Mouse (Mus musculus) CH12F3 (cell line): ENCODE measurements around the gene Zbtb16.

Experiments
- in situ Hi-C: fragments of 300-500 bp; cut with MboI; formaldehyde crosslinking; loops from 2 replicates; pipeline ENCODE4 v1.14.3; 2020; ENCODE audit warnings: low sequenced_read_pairs

The Zbtb16 gene

GRCm38 (mm10) chr9:48804509-48804908 is 31.5 kb downstream of the Zbtb16 start:
- in situ Hi-C loops, result no loop called here

DNA sequence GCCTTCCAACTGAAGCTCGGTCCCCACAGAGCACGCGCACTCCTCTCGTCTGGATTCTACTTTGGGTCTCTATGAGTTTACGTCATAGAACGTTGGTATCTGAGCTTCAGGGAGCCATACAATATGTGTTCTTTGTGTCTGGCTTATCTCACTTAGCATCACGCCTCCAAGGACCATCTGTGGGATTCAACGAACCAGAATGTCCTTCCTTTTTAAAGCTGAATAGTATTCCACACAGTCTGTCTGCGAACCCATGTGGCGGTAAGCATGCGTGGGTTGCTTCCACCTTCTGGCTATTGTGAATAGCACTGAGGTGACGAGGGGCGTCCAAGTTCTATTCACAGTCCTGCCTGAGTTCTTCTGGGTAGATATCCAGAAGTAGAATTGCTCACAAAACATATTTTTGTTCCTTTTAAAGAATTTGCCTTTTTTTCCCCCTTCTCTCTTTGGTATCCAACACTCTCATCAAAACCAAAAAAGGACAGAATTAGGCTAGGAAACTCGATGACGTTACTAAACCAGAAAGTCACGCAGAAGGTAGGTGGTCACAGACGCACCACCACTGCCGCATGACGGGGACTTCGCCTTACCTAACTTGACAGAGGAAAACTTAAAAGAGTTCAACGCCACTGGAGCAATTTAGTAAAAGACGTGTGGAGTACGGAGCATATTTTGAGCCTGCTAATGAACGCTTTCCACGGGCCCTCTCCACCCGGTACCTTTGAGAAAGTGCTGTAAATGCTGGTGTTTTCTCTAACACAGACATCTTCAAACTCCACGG is 32.4 kb downstream of the Zbtb16 start:
- in situ Hi-C loops, result no loop called here

- in situ Hi-C loops, result no loop called here
These were observed 33.6 kb downstream of the Zbtb16 start for GRCm38 (mm10) chr9:48802374-48802773.

- in situ Hi-C loops, result no loop called here
These were observed 34.7 kb downstream of the Zbtb16 start for GRCm38 (mm10) chr9:48801322-48801721.

DNA sequence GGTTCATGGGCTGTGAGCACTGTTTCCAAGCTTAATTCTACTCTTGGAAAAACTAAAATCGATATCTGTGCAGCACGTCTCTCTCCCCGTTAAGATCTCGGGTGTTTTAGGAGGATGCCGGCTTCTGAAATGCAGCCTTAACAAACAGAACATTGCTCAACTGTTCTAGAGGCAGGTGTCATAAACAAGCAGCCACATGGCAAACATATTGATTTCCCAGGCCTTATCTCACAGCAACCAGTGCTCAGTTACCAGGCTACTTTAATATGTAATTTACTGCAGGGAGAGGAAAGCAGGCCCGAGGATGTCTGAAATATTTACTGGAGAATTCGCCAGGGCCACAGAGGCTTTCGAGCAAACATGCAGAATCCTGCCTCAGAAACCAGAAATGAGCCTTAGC is 35.4 kb downstream of the Zbtb16 start:
- in situ Hi-C loops, result no loop called here

GRCm38 (mm10) chr9:48798044-48798443 is 38.0 kb downstream of the Zbtb16 start:
- in situ Hi-C loops, result no loop called here

DNA sequence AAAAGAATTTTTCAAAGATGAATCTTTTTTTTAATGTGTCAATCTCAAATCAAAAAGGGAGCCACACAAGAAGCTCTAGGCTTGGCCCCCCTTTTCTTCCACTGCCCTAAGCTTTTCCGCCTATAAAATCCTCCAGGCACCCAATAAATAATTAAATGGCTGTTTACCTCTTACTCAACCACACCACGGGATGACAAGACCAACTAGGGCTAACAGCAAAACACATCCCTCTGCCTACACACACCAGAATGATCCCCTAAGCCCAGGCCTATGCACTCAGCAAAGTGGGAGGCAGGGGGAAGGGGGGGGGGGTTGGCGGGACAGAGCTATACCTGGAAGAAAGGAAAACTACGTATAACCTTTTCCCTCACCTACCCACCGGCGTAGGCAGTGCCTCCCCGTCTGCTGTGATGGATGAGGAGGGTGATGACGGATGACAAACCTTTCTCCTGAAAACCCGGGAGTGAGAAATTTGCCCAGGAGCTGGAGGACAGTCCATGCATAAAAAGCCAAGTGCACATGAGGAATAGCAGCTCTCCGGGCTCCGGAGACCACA is 39.7 kb downstream of the Zbtb16 start:
- in situ Hi-C loops, result no loop called here

GRCm38 (mm10) chr9:48795740-48796139 is 40.3 kb downstream of the Zbtb16 start:
- in situ Hi-C loops, result no loop called here

GRCm38 (mm10) chr9:48795095-48795494 is 40.9 kb downstream of the Zbtb16 start:
- in situ Hi-C loops, result no loop called here

DNA sequence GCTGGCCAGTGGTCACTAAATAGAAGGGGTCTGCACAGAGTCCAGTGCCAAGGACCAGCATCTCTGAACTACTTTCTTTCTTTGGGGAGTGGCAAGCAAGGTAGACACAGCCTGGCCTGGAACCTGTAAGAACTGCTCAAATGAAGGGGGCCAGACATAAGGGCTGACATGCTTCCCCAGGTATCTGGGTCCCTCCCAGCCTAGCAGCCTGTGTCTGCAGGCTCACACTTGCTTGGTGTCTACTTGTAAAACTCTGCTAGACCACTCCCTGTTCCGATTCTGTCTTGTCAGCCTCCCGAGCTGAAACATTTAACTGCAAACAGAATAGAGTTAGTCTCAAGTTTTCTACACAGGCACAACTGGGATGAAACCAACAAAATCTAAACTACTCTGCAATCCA is 41.6 kb downstream of the Zbtb16 start:
- in situ Hi-C loops, result no loop called here

- in situ Hi-C loops, result no loop called here
These were observed 42.3 kb downstream of the Zbtb16 start for GRCm38 (mm10) chr9:48793638-48794188.

GRCm38 (mm10) chr9:48790575-48790974 is 45.4 kb downstream of the Zbtb16 start:
- in situ Hi-C loops, result no loop called here

- in situ Hi-C loops, result no loop called here
These were observed 48.1 kb downstream of the Zbtb16 start for GRCm38 (mm10) chr9:48787906-48788410.

- in situ Hi-C loops, result no loop called here
These were observed 48.7 kb downstream of the Zbtb16 start for GRCm38 (mm10) chr9:48787321-48787720.

DNA sequence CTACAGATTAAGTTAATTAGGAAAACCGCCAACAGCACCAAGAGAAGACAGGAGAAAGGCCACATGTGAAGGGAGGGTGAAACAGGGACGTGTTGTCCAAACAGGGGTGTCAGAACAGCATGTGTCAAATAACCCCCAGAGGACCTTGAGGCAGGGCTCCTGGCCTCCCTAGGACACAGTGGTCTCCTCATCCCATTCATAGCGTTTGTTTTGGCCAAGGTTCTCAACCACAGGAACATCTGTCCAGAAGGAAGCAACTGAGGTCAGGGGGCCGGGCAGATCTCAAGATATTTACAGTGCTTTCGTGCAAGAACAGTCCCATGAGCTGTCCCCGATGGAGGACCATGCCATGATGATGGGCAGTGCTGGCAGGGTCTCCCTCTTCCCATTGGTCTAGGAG is 49.2 kb downstream of the Zbtb16 start:
- in situ Hi-C loops, result no loop called here

- in situ Hi-C loops, result no loop called here
These were observed 51.1 kb downstream of the Zbtb16 start for GRCm38 (mm10) chr9:48784937-48785336.

- in situ Hi-C loops, result no loop called here
These were observed 52.7 kb downstream of the Zbtb16 start for GRCm38 (mm10) chr9:48783292-48783691.

DNA sequence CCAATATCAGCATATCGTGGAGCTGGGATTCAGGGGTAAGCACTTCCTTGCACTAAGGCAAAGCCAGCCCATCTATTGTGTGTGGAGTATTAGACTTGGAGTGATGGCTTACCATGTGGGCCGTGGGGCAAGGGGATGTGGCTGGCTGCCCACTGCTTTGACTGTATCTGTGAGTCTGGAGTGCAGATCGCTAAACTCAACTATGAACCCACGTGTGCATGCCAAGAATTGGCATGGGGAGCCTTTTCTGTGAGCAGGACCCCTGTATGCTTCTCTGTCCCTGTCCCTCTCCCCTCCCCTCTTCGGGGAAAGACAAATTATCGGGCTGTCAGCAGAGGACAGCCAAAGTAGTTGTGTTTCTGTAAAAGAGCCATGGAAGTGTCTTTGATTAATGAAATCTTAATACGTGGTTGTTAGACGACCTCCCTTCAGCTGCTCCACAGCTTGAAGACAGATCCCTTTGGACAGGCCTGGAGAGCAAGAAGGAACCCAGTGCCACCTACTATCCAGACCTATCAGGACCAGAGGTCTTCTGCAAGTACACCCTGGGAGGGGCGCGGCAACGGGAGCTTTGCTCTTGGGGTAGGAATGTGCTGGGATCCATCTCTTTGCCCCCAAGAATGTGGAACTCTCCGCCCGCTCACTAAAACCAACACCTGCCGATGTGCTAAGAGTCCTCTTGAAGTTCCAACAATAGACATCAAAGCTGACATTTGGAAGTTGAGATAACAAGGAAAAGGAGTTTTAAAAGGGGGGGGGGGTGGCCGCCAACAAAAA is 53.5 kb downstream of the Zbtb16 start:
- in situ Hi-C loops, result no loop called here

- in situ Hi-C loops, result no loop called here
These were observed 59.8 kb downstream of the Zbtb16 start for GRCm38 (mm10) chr9:48776268-48776667.

DNA sequence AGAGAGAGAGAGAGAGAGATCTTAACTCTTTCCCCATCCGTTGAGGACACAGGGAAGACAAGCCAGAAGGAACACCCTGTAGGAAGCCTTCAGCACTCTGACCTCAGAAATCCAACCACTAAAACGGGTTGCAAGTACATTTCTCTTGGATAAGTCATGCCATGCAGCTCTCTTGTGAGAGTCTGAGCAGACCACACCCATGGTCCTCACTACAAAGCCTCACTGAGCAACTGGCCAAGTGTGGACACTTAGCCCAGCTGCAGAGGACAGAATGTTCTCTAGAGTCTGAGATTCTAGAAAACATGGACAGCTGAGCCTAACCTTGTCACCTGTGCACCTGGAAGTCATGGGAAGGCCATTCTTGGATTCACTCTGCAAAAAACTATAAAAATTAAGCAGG is 60.5 kb downstream of the Zbtb16 start:
- in situ Hi-C loops, result no loop called here

DNA sequence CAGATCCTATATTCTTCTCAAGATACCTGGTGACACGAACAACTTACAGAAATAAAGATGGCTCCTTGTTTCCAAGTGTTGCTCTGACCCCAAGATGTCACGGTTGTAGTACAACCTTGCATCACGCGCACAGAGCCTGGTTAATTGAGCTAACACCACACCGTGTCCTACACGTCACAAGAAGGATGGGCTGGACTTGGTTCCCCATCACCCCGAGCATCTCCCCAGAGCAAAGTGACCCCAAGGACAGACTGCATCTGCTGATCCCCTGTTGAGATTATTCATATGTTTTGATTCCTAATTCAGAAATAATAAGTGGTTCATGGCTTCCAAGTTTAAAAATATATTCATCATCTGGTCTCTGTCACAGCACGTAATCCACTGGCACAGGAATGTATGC is 62.3 kb downstream of the Zbtb16 start:
- in situ Hi-C loops, result no loop called here
